Mouse (Mus musculus) urinary bladder, postnatal 25 days (tissue): Measurements from ENCODE around the gene Sft2d1.

Source experiments
- DNase-seq: peaks from one replicate; pipeline ENCODE4 v3.0.0; 2022; ENCODE audit warnings: low spot score

Sft2d1 gene

DNA sequence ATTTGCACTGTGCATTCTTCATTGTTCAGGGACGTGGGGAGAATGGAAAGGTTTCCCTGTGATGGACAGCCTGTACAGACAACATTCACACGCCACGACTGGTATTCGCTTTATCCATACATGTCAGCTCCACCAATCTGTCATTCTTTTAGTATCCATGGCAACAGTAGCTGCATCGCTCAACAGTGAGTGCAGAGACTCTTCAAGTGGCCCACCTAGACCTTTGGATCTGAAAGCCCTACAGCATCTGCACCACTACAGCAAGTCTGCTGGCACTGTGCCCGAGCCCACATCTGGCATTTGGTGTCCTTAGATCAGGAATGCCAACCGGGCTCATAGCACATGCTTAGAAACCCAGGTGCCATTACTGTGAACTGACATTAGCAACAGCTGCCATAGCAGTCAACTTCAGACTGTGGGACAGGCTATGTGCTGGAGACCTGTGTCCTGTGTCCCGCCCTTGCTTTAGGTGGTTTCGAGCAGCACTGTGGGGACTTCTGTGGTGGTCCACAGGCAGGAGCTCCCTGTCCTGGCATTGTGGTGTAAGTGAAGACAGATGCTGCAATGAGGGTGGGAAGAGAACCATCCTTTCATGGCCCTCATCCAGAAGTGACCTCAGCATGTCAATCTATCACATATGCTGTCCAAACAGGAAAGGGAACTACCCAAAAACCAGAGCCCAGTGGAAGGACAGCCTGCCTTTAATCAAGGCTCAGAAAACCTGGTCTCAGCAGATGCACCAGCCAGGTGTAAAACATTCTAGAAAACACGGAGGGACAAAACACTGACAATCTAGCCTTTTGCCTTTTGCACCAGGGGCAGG lies 50.6 kb downstream of the Sft2d1 start:
- DNase-seq = no peak

DNA sequence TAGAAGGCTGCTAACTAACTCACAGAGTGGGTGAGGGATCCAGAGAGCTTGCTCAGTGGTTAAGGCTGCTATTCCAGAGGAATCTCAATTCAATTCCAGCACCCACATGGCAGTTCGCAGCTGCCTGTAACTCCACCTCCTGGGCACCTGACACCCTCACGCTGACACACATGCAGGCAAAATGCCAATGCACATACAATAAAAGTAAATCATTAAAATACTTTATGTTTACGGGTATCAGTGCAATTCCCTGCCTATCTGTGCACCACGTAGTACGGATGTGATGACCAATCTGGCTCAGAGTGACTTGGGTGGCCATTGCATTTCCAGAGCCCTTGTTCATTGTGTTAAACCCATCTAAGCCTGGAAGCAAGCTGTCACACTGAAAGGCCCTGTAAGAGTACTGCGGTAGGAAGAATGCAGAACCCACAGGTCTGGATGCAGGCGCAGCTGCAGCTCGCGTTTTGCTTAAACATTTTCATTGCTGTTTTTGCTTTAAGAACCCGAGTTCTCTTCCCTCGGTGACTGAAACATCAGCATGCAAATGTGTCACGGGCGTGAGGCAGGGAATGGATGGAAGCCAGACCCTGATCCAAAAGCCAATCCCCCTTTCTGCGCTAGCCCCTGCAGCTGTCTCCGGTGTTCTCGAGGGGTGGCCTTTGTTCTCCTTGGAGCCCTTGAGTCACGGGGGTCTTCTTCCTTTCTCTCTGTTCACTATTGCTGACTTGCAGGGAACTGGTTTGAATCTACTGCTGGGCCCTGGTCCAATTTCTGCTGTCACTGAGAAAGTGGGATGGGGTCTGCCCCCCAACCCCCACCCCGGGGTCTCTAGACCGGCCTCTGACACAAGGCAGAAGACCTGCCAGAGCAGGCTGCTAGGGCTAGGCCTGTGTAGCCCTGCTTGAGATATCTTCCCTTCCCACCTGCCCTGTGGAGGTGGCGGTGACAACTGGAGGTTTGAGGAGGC lies 56.9 kb downstream of the Sft2d1 start:
- DNase-seq = no peak

DNA sequence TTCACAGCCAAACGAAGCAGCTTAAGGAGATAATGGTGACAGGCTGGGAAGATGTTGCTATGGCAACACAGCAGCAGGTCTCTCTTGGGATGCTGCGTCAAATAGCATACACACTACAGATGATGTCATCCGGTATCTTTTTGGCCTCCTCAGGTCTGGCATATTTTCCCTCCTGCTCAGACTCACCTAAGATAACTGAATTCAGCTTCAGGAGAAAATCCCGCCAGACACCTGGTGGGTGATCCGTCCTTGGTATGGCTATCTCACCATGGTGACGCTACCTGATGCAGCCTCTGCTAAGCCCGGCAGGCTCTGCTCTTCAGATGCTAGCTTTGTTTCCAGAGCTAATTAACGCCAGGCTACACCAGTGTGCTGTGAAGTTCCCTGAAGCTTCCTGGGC lies 57.7 kb downstream of the Sft2d1 start:
- no peak for DNase-seq

DNA sequence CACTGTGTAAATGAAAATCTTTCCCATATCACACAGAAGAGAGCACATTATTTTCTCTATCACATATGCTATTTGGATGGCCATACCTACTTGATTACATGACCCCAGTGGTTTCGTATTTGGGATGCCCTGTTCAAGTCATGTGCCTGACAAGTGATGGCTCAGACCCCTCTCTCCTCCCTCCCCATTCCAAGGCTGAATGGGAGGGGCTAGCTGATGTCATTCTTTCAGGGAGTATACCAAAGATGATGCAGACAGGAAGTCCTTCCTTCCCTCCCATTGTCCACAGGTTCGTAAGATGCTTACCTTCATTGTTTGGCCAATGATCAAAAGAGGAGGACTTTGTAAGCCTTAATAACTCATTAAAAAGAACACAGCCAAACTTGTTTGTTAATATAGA lies 58.3 kb downstream of the Sft2d1 start:
- DNase-seq = no peak

DNA sequence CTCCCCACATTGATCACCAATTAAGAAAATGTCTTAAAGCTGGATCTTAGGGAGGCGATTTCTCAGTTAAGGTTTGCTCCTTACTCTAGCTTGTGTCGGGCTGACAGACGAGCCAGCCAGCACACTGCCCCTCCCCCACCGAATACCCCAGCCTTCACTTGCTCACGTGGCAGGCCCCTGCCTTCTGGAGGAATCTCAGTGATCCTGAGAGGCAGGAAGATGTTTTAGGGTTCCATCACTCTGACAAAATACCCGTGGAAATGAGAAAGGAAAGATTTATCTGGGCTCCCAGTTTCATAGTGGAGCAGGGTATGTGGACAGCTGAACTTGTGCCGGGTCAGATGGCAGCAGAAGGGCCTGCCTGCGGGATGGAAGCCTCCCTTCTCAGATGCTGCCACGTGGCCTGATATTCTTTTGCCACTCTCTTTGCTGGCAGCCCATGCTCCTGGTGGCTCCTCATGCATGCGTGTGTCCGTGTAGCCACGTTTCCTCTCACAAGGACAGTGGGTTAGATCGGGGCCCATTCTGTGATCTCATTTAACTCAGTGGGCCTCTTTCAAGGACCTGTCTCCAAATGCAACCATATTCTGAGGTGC lies 59.8 kb downstream of the Sft2d1 start:
- no peak for DNase-seq

DNA sequence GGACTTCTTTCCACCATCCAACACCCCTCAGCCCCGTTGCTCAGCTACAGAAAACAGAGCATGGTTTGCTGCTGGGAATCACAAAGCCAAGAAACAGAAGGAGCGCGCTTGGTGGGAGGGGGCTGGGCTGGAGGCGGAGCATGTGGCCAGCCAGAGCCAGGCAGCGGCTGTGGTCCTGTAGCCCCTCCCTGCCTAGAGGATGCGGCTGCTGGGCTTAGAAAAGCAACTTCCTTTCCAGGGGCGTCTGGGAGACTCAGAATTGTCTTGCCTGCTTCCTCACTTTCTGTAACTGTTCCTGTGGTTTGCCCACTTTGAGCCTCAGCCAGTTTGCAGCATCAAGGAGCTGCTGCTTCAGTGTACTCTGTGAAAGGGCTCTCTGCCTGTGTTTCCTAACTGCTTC lies 60.9 kb downstream of the Sft2d1 start:
- DNase-seq = no peak

DNA sequence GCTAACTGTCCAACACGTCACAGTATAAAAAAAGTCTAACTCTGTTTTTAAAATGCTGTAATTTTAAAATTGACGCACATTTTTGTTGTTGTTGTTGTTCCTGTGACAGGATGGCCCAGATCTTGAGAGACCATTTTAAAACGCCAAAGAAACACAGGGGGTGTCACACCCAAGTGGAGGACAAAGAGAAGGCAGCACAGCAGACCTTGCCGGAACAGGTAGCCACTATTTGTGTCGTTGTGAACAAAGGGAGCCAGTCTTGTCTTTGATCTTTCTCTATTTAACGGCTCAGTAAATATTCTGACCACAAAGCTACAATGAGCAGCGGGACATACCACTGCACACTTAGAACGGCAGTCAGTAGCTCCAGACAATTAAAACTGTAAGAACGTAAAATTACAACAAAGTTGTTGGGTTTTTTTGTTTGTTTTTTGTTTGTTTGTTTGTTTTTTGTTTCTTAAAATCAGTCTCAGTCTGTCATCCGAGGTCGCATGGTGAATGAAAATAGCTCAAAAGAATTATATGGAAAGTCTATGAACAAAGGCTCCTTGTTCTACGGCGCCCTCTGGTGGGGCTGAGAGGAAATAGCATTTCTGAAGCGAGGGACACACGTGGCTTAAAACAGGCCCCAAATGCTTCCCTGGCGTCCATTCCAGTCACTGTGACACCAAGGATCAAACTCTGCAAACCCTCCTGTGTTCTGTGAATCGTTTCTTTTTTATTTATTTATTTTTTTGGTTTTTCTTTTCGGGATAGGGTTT lies 61.6 kb downstream of the Sft2d1 start:
- peak; percentile 73 for DNase-seq
